Mouse (Mus musculus) Patski (cell line): ENCODE data around the gene Slc29a2. TPM values are rescaled to one million over a fixed set of nuclear protein-coding genes. Genes with fewer than 3 reads are reported as not detected.

Source experiments
- ATAC-seq: fragments of 100-300 bp; one replicate; pipeline ENCODE4 v1.8.0; 2021
- CTCF ChIA-PET: fragments of 350-600 bp; sonication (Branson Sonifier 250); formaldehyde crosslinking; loops from one replicate; lab custom pipeline; 2022; ENCODE audit warnings: inconsistent platforms; lab: Charles Lee
- POLR2A ChIA-PET: fragments of 350-600 bp; sonication (Branson Sonifier 250); formaldehyde crosslinking; loops from one replicate; lab custom pipeline; 2022; ENCODE audit warnings: antibody characterized with exemption, inconsistent platforms; lab: Charles Lee
- DNase-seq: peaks from one replicate; pipeline ENCODE4 v3.0.0-alpha.2; 2011; ENCODE audit warnings: low read depth, low spot score
- H3K27me3 ChIP-seq: fragments of 371-371 bp; one replicate; pipeline ENCODE4 v1.5.1; 2021
- CTCF ChIP-seq: fragments of 100-300 bp; IDR thresholded peaks from one replicate; pipeline ENCODE4 v1.5.1; 2021
- in situ Hi-C: fragments of 300-500 bp; cut with MboI; formaldehyde crosslinking; loops from 3 replicates; pipeline ENCODE4 v1.11.1; 2018; ENCODE audit warnings: low pct_unique_long_range_greater_than_20kb, mixed read lengths
- polyA plus RNA-seq: library from polyadenylated mRNA; unstranded; gene quantifications from one replicate; pipeline ENCODE4 v1.2.3, GENCODE M21; 2021

The Slc29a2 gene
- polyA plus RNA-seq, 1 experiment from 2014 or later: 15.8 TPM

DNA sequence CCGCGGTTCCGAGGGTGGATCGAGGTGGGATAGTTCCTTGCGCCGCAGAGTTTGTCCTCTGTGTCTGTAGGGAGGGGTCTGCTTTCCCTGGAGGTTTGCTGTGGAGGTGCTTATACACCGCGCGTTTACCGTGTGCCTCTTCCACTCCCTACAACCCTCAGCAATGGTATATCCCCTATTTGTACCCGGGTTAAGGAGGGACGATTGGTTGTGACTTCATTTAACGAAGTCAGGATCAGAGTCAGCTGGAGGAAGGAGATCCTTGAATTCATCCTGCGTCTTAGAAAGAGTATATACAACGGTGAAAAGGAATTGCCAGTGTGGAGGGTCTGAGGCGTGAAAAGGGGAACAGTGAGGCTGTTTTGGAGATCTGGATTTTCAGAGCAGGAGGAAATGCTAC is 17.9 kb downstream of the Slc29a2 start:
- in situ Hi-C loops: no loop called here
- ChIA-PET POLR2A (interaction anchor here (0.6 to 1.1 kb wide), 2 partner anchors 8 to 649 kb away, joined by 4 to 5 read pairs; no protein-coding TSS in a partner anchor), CTCF (interaction anchor here (1.2 to 3.6 kb wide), 2 partner anchors 10 to 25 kb away, joined by 3 to 29 read pairs; partner anchors contain the start of gene Rin1)
- DNase-seq (no peak), ATAC-seq (no peak)
- TF ChIP-seq CTCF: no peak
- H3K27me3 ChIP-seq: no peaks in the 10 kb centered on the region

DNA sequence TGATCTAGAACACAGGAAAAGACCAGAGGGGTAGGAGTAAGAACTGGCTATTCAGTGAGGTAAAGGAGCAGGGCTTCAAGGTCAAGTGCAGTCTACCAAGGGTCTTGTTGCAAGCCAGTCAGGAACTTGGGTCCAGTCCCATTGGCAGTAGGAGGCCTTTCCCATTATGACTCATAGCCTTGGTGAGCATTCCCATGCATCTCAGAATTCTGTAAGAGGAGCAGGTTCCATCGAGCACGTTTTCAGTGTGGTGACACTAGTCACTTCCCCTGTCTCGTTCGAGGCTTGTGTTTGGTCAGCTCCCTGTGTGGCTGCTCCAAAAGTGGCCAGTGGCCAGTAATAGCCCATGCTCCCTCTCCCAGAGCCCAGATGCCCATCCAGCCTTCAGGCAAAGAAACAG is 21.9 kb downstream of the Slc29a2 start:
- H3K27me3 ChIP-seq: no peaks in the 10 kb centered on the region
- CTCF ChIA-PET: interaction anchor here (0.8 kb wide), 2 partner anchors 9 to 10 kb away, joined by 3 read pairs; no protein-coding TSS in a partner anchor
- no peak for TF ChIP-seq CTCF
- no peak for DNase-seq
- ATAC-seq: no peak
- in situ Hi-C loops: no loop called here
- POLR2A ChIA-PET: no interaction called here

DNA sequence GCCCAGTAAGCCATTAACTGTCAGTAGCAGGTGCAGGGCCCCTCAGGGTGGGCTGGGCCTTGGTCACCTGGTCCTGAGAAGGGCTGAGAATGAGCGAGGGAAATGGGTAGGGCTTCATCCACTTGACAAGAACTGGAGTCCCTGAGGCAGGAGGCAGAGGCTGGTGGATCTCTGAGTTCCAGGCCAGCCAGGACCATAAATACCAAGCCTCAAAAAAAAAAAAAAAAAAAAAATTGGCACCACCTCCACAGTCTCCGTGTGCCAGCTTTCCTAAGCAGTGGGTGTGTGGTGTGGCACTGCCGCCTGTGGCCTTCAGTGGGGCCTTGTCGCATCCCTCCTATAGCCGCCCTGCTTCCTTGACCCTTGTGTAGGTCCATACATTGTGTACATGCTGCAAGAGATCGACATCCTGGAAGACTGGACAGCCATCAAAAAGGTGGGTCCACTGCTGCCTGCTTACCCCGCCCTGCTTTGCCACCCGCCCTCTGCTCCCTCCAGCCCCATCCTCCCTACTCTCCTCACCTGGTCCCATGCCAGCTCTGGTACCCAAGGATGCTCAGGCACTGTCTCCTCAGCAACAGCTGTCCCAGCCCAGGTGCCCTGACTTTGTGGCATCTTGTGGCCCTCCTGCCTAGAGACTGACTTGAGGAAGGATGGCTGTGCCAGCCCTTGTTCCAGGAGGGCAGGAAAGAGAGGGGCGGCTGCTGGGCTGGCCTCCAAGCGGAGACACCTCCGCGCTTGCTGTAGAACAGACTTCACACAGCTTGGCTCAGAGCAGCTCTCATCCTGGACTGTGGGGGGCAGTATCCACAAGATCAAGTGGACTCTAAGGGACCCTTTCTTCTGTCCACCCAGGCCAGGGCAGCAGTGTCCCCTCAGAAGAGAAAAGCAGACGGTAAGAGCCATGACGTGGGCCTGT is 24.7 kb downstream of the Slc29a2 start:
- CTCF ChIA-PET: interaction anchor here (0.9 to 4.3 kb wide), 4 partner anchors 10 to 31 kb away, joined by 3 to 16 read pairs (median 4); partner anchors contain the start of genes AC124502.3 and B4gat1
- no peak for ATAC-seq
- H3K27me3 ChIP-seq: no peaks in the 10 kb centered on the region
- no peak for DNase-seq
- POLR2A ChIA-PET: interaction anchor here (1.3 kb wide), 1 partner anchor 10 kb away, joined by 3 read pairs; the partner anchor contains the start of genes AC124502.3 and B4gat1
- in situ Hi-C loops: no loop called here
- no peak for TF ChIP-seq CTCF

DNA sequence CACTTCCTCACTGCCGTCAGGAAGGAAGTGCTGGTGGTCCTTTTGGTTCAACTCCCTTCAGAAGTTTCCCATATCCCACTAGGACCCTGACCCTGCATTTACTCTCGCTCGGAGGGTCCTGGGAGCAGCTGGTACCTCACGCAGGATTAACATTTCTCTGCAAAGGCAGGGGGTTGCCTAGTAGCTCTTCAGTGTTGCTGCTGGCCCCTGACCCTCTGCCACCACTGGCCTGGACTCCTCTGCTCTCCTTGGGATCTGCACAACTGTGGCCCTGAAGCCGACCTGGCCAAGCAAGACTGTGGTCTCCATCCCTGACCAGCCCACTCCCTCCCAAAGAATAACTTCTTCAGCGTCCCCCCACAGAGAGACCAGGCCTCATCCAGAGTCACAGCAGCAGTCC is 25.7 kb downstream of the Slc29a2 start:
- no peak for TF ChIP-seq CTCF
- DNase-seq (no peak), ATAC-seq (no peak)
- in situ Hi-C loops: no loop called here
- no peaks in the 10 kb centered on the region for H3K27me3 ChIP-seq
- POLR2A ChIA-PET: interaction anchor here (0.8 kb wide), 1 partner anchor 8 kb away, joined by 5 read pairs; the partner anchor contains the start of gene Brms1
- CTCF ChIA-PET: interaction anchor here (1.5 to 4.3 kb wide), 2 partner anchors 25 to 30 kb away, joined by 4 to 16 read pairs; no protein-coding TSS in a partner anchor

DNA sequence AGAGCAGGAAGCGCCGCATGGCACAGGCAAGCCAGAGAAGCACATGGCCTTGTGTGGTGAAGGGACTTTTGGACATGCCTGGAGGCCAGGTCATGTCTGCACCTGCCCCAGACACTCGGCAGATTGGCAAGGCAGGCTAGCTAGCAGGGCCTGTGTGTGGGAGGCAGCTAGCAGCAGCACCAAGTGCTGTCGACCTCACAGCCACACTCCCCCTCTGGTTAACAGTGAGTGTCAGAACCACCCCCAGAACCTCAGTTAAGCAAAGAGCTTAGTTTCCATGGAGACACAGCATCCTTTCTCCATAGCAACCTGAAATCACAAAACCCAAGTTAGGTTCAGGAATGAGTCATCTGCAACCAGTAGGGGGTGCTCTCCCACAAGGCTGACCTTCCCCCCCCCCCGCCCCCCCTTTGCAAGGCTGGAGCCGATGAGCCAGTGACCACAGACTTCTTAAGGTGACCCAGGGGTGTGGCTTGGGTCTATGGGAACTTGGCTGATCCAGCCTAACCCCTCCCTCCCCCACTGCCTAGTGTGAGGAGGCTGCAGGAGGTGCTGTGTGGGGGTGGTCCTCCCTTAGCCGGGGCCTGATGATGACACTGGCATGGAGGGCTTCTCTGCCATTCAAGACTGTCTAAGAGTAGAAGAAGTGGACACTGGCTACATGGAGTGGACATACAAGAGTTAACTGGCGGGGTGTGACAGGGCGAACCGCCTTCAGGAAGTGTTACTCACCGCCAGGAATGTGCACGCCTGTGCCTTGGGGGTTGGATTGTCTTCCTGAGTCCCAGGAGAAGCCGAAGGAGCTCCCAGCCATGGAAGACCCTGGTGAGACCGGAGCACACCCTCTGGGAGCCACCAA is 26.6 kb downstream of the Slc29a2 start, which contains the start of gene Rin1:
TSS of gene Rin1 (plus strand) at position 435 of the 859 bp plus-strand sequence.
- no peaks in the 10 kb centered on the region for H3K27me3 ChIP-seq
- in situ Hi-C loops: no loop called here
- DNase-seq: peak; percentile 88
- CTCF ChIA-PET: interaction anchor here (0.6 to 5.0 kb wide), 13 partner anchors 10 to 204 kb away, joined by 3 to 32 read pairs (median 5); partner anchors contain the start of genes AC124502.3, B4gat1, Brms1 and Slc29a2
- peak; percentile 58 for ATAC-seq
- POLR2A ChIA-PET: interaction anchor here (0.6 to 2.3 kb wide), 7 partner anchors 9 to 512 kb away, joined by 3 to 14 read pairs (median 4); partner anchors contain the start of genes AC124502.3, B4gat1 and Brms1
- TF ChIP-seq CTCF: no peak

DNA sequence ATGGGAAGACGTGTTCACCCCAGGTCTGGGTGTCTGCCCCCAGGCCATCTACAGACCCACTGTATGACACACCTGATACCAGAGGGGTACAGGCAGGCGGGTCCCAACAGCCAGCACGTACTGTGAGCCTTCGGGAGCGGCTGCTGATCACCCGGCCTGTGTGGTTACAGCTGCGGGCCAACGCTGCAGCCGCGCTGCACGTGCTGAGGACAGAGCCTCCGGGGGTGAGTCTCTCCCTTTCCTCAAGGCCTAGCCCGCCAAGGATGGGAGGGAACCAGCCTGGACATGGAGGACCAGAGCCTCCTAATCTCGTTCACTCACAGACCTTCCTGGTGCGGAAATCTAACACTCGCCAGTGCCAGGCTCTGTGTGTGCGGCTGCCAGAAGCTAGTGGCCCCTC is 27.4 kb downstream of the Slc29a2 start:
- in situ Hi-C loops: no loop called here
- ATAC-seq (peak; percentile 6), DNase-seq (no peak)
- no peak for TF ChIP-seq CTCF
- CTCF ChIA-PET: interaction anchor here (0.8 to 5.0 kb wide), 14 partner anchors 11 to 203 kb away, joined by 3 to 32 read pairs (median 4); partner anchors contain the start of genes AC124502.3, B4gat1, Brms1 and Slc29a2
- no peaks in the 10 kb centered on the region for H3K27me3 ChIP-seq
- POLR2A ChIA-PET: interaction anchor here (1.4 to 2.3 kb wide), 5 partner anchors 12 to 36 kb away, joined by 3 to 14 read pairs (median 5); partner anchors contain the start of genes AC124502.3 and B4gat1

DNA sequence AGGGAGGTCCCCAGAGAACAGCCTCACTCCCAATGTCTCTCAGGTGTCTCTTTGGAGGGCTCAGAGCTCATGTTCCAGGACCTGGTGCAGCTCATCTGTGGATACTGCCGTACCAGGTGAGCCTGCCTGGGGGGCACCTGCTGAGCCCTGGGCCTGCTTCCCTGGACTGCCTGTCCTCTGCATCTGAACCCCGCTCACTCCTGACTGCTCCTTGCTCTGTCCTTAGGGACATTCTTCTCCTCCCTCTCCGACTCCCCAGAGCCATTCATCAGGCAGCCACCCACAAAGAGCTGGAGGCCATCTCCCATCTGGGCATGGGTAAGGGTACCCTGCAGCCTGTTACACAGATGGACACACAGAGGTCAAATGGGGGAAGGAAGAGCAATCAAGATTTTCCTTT is 27.9 kb downstream of the Slc29a2 start:
- DNase-seq (no peak), ATAC-seq (no peak)
- no peak for TF ChIP-seq CTCF
- in situ Hi-C loops: no loop called here
- CTCF ChIA-PET: interaction anchor here (0.9 to 5.0 kb wide), 13 partner anchors 9 to 202 kb away, joined by 3 to 32 read pairs (median 5); partner anchors contain the start of genes AC124502.3, B4gat1, Brms1 and Yif1a
- H3K27me3 ChIP-seq: no peaks in the 10 kb centered on the region
- POLR2A ChIA-PET: interaction anchor here (1.4 to 2.3 kb wide), 6 partner anchors 9 to 37 kb away, joined by 3 to 14 read pairs (median 4); partner anchors contain the start of genes AC124502.3 and B4gat1

DNA sequence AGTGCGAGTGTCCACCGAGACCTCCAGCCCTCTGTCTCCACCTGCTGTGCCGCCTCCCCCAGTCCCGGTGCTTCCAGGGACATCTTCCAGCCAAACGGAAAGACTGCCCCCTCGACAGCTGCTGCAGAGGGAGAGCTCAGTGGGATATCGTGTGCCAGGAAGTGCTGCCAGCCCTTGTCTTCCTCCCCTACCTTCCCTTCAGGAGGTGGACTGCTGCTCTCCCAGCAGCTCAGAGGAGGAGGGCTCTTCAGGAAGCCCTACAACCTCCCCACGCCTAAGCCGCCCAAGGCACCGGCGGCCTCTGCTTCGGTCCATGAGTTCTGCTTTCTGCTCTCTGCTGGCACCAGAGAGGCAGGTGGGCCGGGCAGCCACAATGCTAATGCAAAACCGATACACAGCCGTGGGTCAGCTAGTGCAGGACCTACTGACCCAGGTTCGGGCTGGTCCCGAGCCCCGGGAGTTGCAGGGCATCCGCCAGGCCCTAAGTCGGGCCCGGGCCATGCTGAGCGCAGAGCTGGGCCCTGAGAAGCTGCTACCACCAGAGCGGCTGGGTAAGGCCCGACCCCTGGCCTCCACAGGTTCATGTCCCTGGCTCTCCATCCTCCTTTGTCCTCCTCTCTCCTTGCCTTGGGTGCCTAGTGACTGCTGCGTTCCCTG is 28.6 kb downstream of the Slc29a2 start:
- ATAC-seq: no peak
- CTCF ChIA-PET: interaction anchor here (1.0 to 5.0 kb wide), 8 partner anchors 8 to 38 kb away, joined by 4 to 32 read pairs (median 10); partner anchors contain the start of genes AC124502.3, B4gat1, Brms1 and Yif1a

More for the DNA sequence above, 28.6 kb downstream of the Slc29a2 start:
- TF ChIP-seq CTCF: no peak
- DNase-seq: no peak
- no peaks in the 10 kb centered on the region for H3K27me3 ChIP-seq
- in situ Hi-C loops: no loop called here
- POLR2A ChIA-PET: interaction anchor here (1.4 to 2.3 kb wide), 3 partner anchors 8 to 38 kb away, joined by 3 to 14 read pairs (median 7); partner anchors contain the start of genes AC124502.3 and B4gat1
